Mouse (Mus musculus) spleen, adult 10 weeks (tissue): ENCODE measurements around the gene Olfr695. TPM values are rescaled to one million over a fixed set of nuclear protein-coding genes. Genes with fewer than 3 reads are reported as not detected.

Source experiments
- polyA plus RNA-seq: library from polyadenylated mRNA; stranded (reverse); fragments of 350-450 nt; fragmentation: Illumina TruSeq; extraction: RNeasy Lipid Tissue Mini Kit (QIAGEN cat#74804); gene quantifications from one replicate; pipeline ENCODE4 v1.2.3, GENCODE M21; 2015; ENCODE audit warnings: low replicate concordance; ENCODE audit not compliant: insufficient read depth

The Olfr695 gene
- polyA plus RNA-seq: not detected

GRCm38 (mm10) chr7:106716296-106716695 lies at the start of gene Olfr695:
Gene Olfr695 (minus strand): TSS chr7:106716396.

DNA sequence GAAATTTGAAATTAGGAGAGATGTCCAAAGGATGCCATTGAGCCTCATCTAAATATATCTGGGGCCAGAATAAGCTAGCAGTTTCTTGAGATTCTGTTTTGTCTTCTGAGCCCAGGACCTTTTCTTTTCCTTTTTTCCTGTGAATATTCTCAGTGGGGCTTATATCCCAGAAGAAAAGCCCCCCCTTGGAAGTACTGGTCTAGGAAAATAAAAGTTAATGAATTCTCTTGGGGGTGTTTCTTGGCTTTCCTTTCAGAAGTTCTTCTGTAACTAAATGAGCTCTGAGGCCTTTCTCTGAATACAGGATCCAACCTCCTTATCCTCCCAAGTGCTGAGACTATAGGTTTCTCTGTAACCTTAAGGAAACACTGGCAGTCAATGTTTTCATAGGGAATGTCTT lies 39.1 kb upstream of the Olfr695 start, which contains the start of gene Olfr698:
Gene Olfr698 (minus strand): TSS at position 101 of the 400 bp plus-strand sequence.

DNA sequence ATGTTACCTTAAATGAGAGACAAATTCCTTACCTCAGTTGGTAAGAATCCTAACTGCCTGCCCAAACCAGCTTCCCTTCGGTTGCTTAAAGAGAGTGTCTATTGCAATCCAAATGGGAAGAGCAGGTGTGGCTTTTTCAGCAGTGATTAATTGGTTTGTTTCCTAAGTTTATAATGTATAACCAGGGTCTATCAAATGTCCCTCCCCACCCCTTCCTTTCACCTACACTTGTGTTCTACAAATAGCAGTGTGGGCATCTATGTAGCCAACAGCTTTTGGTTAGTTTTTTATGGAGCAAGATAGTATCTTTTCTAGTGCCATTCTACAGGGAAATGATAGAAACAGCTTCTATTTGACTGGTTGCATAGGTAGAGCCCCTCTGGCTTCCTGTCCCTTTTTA lies 26.1 kb upstream of the Olfr695 start, which contains the start of gene Olfr697:
Gene Olfr697 (minus strand): TSS at position 101 of the 400 bp plus-strand sequence.

DNA sequence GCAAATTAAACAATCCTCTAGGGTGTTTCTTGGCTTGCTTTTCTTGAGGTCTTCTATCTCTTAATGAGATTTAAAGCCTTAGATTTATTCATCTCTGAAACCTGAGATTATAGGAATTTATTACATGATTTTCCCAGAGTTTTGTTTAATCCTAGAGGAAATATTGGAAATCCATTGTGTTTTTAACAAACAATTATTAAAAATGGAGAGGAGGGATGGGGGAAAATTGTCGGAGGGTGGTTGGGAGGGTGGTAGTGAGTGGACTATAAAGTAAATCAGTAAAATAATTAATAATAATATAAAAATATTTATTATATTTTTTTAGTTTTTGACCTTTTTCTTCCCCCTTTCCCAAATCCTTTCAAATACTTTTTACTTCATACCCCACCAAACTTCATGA lies 24.5 kb downstream of the Olfr695 start, which contains the start of gene Olfr694:
Gene Olfr694 (minus strand): TSS at position 101 of the 400 bp plus-strand sequence.

DNA sequence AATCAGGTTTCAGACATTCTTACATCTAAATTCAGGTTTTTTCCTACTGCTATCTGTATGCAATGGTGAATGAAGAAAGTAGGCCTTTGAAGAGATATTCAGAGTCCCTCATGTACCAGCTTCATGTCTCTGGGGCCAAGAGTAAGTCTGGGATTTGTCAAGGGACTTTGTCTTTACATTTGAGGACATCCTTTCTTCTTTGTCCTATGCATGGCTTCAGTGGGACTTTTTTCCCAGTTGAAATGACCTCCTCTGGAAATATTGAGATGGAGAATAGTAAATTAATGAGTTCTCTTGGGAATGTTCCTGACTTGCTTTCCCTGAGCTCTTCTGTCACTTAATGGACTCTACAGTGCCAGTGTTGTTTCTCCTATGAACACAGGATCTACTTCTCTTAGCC lies 35.7 kb downstream of the Olfr695 start, which contains the start of gene Olfr693:
Gene Olfr693 (minus strand): TSS at position 101 of the 400 bp plus-strand sequence.

Other genes starting within 250 kb of the Olfr695 start
- not detected for gene Olfr693, start 35.8 kb downstream of the Olfr695 start, polyA plus RNA-seq
- not detected for gene Olfr694, start 24.6 kb downstream of the Olfr695 start, polyA plus RNA-seq
- gene Olfr697, start 26.0 kb upstream of the Olfr695 start, polyA plus RNA-seq: not detected
- gene Olfr698, start 39.0 kb upstream of the Olfr695 start, polyA plus RNA-seq: not detected
- gene Olfr699, start 76.8 kb upstream of the Olfr695 start, polyA plus RNA-seq: not detected
- gene Olfr700, start 92.4 kb upstream of the Olfr695 start, polyA plus RNA-seq: not detected
- gene Olfr701, start 97.7 kb upstream of the Olfr695 start, polyA plus RNA-seq: not detected
- gene Olfr702, start 117.5 kb upstream of the Olfr695 start, polyA plus RNA-seq: not detected
- gene Olfr703, start 127.0 kb upstream of the Olfr695 start, polyA plus RNA-seq: not detected
- not detected for gene Olfr704, start 146.8 kb upstream of the Olfr695 start, polyA plus RNA-seq
- gene Olfr705, start 160.5 kb upstream of the Olfr695 start, polyA plus RNA-seq: not detected
- gene Olfr706, start 171.8 kb upstream of the Olfr695 start, polyA plus RNA-seq: not detected
- gene Olfr707, start 184.8 kb upstream of the Olfr695 start, polyA plus RNA-seq: not detected
- not detected for gene Olfr1532-ps1, start 191.6 kb upstream of the Olfr695 start, polyA plus RNA-seq
- not detected for gene Olfr709-ps1, start 215.8 kb upstream of the Olfr695 start, polyA plus RNA-seq
- not detected for gene Olfr710, start 231.9 kb upstream of the Olfr695 start, polyA plus RNA-seq
- not detected for gene Olfr6, start 247.5 kb upstream of the Olfr695 start, polyA plus RNA-seq